Mouse (Mus musculus) E14TG2a.4 (cell line): ENCODE data around the gene Jmjd7.

Experiments used
- CTCF ChIP-seq: conservative IDR thresholded peaks from 2 replicates; pipeline ENCODE4 v1.5.1; 2014; ENCODE audit warnings: low read length
- POU5F1 ChIP-seq: IDR thresholded peaks from 2 replicates; pipeline ENCODE4 v1.6.1; 2014; ENCODE audit warnings: low read length, borderline replicate concordance

DNA sequence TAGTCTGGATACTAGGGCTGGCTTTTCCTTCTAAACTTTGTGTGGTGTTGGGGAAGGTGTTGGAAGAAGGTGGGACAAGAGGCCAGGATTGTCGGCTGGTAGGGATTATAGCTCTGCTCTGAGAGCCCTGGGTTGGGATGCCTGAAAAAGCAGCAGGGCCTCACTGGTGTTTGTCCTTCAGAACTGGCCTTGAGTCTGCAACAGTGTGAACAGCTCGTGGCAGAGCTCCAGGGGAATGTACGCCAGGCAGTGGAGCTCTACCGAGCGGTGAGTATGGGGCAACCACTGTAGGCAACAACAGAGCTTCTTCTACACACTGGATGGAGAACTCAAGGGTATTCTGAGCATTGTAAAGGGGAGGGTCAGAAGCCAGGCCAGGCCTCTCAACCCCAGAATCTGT, 2.9 kb upstream of the Jmjd7 start:
- TF ChIP-seq CTCF = no peak
- no peak for TF ChIP-seq POU5F1
